ENCODE assay signal across 9 mouse cellular contexts in the genomic region with DNA sequence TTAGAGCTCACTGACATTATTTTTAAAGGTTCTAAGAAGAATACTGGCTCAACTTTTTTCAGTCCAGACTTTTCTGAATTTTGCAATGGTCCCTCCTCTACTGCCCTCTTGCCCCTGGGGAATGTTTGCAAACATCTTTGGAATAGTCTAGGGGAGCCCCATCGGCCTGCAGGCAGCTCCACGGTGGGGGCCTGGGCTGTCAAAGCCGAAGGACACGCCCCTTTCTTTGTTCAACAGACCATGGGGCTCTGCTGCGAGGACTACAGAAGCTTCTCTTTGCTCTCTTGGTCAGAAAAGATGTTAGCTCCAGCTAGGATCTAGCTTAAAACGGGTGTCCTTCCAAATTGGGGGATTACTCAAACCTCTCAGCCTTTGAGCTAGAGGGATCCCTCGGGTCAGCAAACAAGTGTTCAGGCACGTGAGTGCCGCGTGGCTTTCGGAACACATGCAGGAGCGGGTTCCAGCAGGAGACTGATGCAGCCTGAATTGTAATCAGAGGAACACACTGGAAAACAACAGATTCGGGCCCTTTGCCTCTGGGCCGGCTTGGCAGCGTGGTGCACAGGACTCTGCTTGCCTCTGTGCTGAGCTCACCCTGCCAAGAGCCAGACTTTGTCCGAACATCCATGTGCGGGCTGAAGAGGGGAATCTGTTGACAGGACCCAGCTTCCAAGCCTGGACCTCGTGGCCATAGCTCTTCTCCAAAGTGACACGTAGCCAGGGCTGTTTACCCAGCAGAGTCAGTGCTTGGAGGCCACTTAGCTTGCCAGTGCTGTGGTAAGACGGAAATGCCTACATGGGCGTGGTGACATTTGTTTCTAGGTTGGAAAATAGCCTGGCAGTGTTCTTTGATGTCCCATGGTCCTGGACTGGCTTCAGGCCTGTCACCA. TPM values are rescaled to one million over a fixed set of nuclear protein-coding genes. Genes with fewer than 3 reads are reported as not detected.
DNase-seq lines count a peak whose midpoint lies in the region; ATAC-seq and TF ChIP-seq lines count a peak whose summit lies in the region.
"Had no signal": no experiment of that assay in that cellular context is flagged by ENCODE, and none has a peak within 500 bp of the region (broad histone marks: within the 10 kb centered on the region; RNA-seq: fewer than 3 reads in every experiment).

No protein-coding gene starts in this region.

- no peak overlapping the region for H3K9ac ChIP-seq in liver, postnatal 0 days (replicated peaks)
- H3K9ac ChIP-seq in liver, embryonic 12.5 days = no peak overlapping the region
- no peak overlapping the region for H3K9ac ChIP-seq in midbrain, embryonic 11.5 days (ENCODE audit: low read length)

- H3K36me3 ChIP-seq in liver, postnatal 0 days (replicated peaks; ENCODE audit: insufficient read depth, low read length) = no peaks in the 10 kb centered on the region
- no peaks in the 10 kb centered on the region for H3K36me3 ChIP-seq in liver, embryonic 12.5 days
- H3K36me3 ChIP-seq in embryonic facial prominence, embryonic 10.5 days (replicated peaks) = no peaks in the 10 kb centered on the region
- H3K36me3 ChIP-seq in midbrain, embryonic 11.5 days (ENCODE audit: control insufficient read depth, insufficient read depth, low read length) = no peaks in the 10 kb centered on the region
- H3K36me3 ChIP-seq in thymus, adult 2 months (ENCODE audit: control insufficient read depth, insufficient read depth, low read length) = no peaks in the 10 kb centered on the region

- no peaks in the 10 kb centered on the region for H3K27me3 ChIP-seq in liver, postnatal 0 days (ENCODE audit: insufficient read depth, low read length)
- peaks cover 24% of the 10 kb centered on the region for H3K27me3 ChIP-seq in liver, embryonic 12.5 days (replicated peaks)
- peaks cover 70% of the 10 kb centered on the region for H3K27me3 ChIP-seq in embryonic facial prominence, embryonic 10.5 days (replicated peaks; ENCODE audit: low read depth, poor library complexity, severe bottlenecking)
- H3K27me3 ChIP-seq in midbrain, embryonic 11.5 days (ENCODE audit: control insufficient read depth, insufficient read depth, low read length) = 0 out of 2 replicates have a peak, but pooled peaks cover 6% of the 10 kb centered on the region
- no peaks in the 10 kb centered on the region for H3K27me3 ChIP-seq in thymus, adult 2 months (ENCODE audit: control insufficient read depth, insufficient read depth, low read length)

- intact Hi-C loops in gastrocnemius, postnatal 36 days (cut with DNase I) = loop anchor here (5.0 to 10.0 kb wide), 2 partner anchors 118 to 345 kb away; partner anchors contain the start of gene Hps1

- no peak overlapping the region for H3K27ac ChIP-seq in liver, postnatal 0 days (ENCODE audit: low read depth)
- H3K27ac ChIP-seq in liver, embryonic 12.5 days = no peak overlapping the region
- peak overlapping the region; percentile 41; the same call in 1 of the 2 replicates for H3K27ac ChIP-seq in embryonic facial prominence, embryonic 10.5 days (replicated peaks)
- H3K27ac ChIP-seq in midbrain, embryonic 11.5 days (ENCODE audit: low read depth, low read length) = no peak overlapping the region
- no peak overlapping the region for H3K27ac ChIP-seq in thymus, adult 2 months (ENCODE audit: control insufficient read depth, insufficient read depth, low read length)

- no peak overlapping the region for H3K4me2 ChIP-seq in liver, postnatal 0 days (ENCODE audit: low read depth, low read length)
- no peak overlapping the region for H3K4me2 ChIP-seq in liver, embryonic 12.5 days
- no peak overlapping the region for H3K4me2 ChIP-seq in midbrain, embryonic 11.5 days

- peak; percentile 37 for DNase-seq in liver, postnatal 0 days
- DNase-seq in embryonic facial prominence, embryonic 10.5 days (ENCODE audit: low spot score) = no peak
- peak; percentile 82 to 86 for DNase-seq in gastrocnemius, postnatal 36 days
- DNase-seq in layer of hippocampus, adult 8-10 months (ENCODE audit: low spot score in 2 of 2) = peak; percentile 77 to 85
- DNase-seq in midbrain, embryonic 11.5 days (ENCODE audit: low spot score, missing footprints) = peak; percentile 89
- DNase-seq in yolk sac, embryonic 10.5 days (ENCODE audit: low spot score) = no peak
- DNase-seq in thymus, adult 2 months = no peak

- peaks cover 8% of the 10 kb centered on the region; the same call in 1 of the 2 replicates for H3K4me1 ChIP-seq in liver, postnatal 0 days (ENCODE audit: insufficient read depth)
- H3K4me1 ChIP-seq in liver, embryonic 12.5 days = peaks cover 10% of the 10 kb centered on the region; the same call in 1 of the 2 replicates
- peaks cover 21% of the 10 kb centered on the region for H3K4me1 ChIP-seq in embryonic facial prominence, embryonic 10.5 days
- peaks cover 5% of the 10 kb centered on the region; the same call in 1 of the 2 replicates for H3K4me1 ChIP-seq in midbrain, embryonic 11.5 days (ENCODE audit: control insufficient read depth, insufficient read depth, low read length)
- H3K4me1 ChIP-seq in thymus, adult 2 months (replicated peaks; ENCODE audit: control insufficient read depth, insufficient read depth, low read length) = no peaks in the 10 kb centered on the region

- no peaks in the 10 kb centered on the region for H3K9me3 ChIP-seq in liver, postnatal 0 days (ENCODE audit: low read length)
- no peaks in the 10 kb centered on the region for H3K9me3 ChIP-seq in liver, embryonic 12.5 days (replicated peaks)
- no peaks in the 10 kb centered on the region for H3K9me3 ChIP-seq in embryonic facial prominence, embryonic 10.5 days
- no peaks in the 10 kb centered on the region for H3K9me3 ChIP-seq in midbrain, embryonic 11.5 days (ENCODE audit: control insufficient read depth, low read length)

- no peak for TF ChIP-seq EP300 in liver, postnatal 0 days (IDR thresholded peaks at IDR 0.05; ENCODE audit: low read depth)

- no peak overlapping the region for H3K4me3 ChIP-seq in liver, postnatal 0 days (ENCODE audit: low read depth, low read length)
- no peak overlapping the region for H3K4me3 ChIP-seq in liver, embryonic 12.5 days
- H3K4me3 ChIP-seq in embryonic facial prominence, embryonic 10.5 days = no peak overlapping the region
- no peak overlapping the region for H3K4me3 ChIP-seq in midbrain, embryonic 11.5 days (ENCODE audit: low read depth, low read length)
- H3K4me3 ChIP-seq in thymus, adult 2 months (ENCODE audit: control insufficient read depth, insufficient read depth, low read length) = no peak overlapping the region
- H3K4me3 ChIP-seq: megakaryocyte, embryonic 14.5 days had no signal

- 54% methylated on average over 21 of the region's 21 CpGs for WGBS in liver, postnatal 0 days (ENCODE audit: insufficient replicate concordance)
- WGBS in liver, embryonic 12.5 days (ENCODE audit: insufficient replicate concordance) = 58% methylated on average over 21 of the region's 21 CpGs
- 52% methylated on average over 21 of the region's 21 CpGs for WGBS in embryonic facial prominence, embryonic 10.5 days
- WGBS in midbrain, embryonic 11.5 days = 38% methylated on average over 21 of the region's 21 CpGs
- 81% methylated on average over 21 of the region's 21 CpGs for WGBS in thymus, adult 2 months

- TF ChIP-seq POLR2A in thymus, adult 2 months (IDR thresholded peaks at IDR 0.05; ENCODE audit: control insufficient read depth, extremely low read depth, insufficient read depth, low read length, poor library complexity) = no peak

- TF ChIP-seq CTCF in liver, postnatal 0 days (IDR thresholded peaks at IDR 0.05; ENCODE audit: low read depth) = no peak
- no peak for TF ChIP-seq CTCF in thymus, adult 2 months (IDR thresholded peaks at IDR 0.05; ENCODE audit: borderline replicate concordance, control insufficient read depth, extremely low read depth, insufficient read depth, low read length, poor library complexity)

- peak; percentile 40; the same call in 1 of the 2 replicates for ATAC-seq in liver, postnatal 0 days
- ATAC-seq in liver, embryonic 12.5 days = no peak
- ATAC-seq in midbrain, embryonic 11.5 days (ENCODE audit: low FRiP score) = 0 out of 2 replicates have a peak, but pooled peaks have one; percentile 35

RNA-seq across cellular contexts. Expression of gene Loxl4, which starts 47.0 kb away (rescaled TPM):
- polyA plus RNA-seq in liver, postnatal 0 days (2015; fragmentation: Nextera tagmentation; extraction: Ambion mirVana) = 0.05 and 0.13 TPM in 2 replicates
- 0.08 and 0.11 TPM in 2 replicates for polyA plus RNA-seq in liver, embryonic 12.5 days (2016; fragmentation: Nextera tagmentation; extraction: Ambion mirVana)
- 0.24 and 0.28 TPM in 2 replicates for polyA plus RNA-seq in embryonic facial prominence, embryonic 10.5 days (2016; fragmentation: Nextera tagmentation; extraction: Ambion mirVana)
- 1 to 10 TPM; 1.8 to 2.7 TPM for total RNA-seq in gastrocnemius, postnatal 36 days (2021)
- total RNA-seq in layer of hippocampus, adult 8-10 months (2022) = under 1 TPM; 0.16 to 0.47 (median 0.30) TPM
- polyA plus RNA-seq in midbrain, embryonic 11.5 days (2014; fragmentation: Nextera tagmentation; extraction: Ambion mirVana) = 0.12 and 0.25 TPM in 2 replicates
- polyA plus RNA-seq in thymus, adult 2 months (2012; rRNA removed) = 0.66 and 0.89 TPM in 2 replicates

Comparison
In these comparisons a context has a peak if more than half of its experiments do, and no peak if none do; other contexts are left out.
1. DNase-seq: peak in liver, postnatal 0 days (single experiment), gastrocnemius, postnatal 36 days (2 of 2), layer of hippocampus, adult 8-10 months (2 of 2) and midbrain, embryonic 11.5 days (single experiment); none in embryonic facial prominence, embryonic 10.5 days (single experiment), yolk sac, embryonic 10.5 days (single experiment) and thymus, adult 2 months (single experiment).